Mouse (Mus musculus) layer of hippocampus, postnatal 10 days (tissue): ENCODE measurements at regions not wholly inside any gene's neighbourhood (a gene's known extent, or its start where the extent isn't known, plus 50 kb on each side); places are given as distances from the start of the nearest gene placed in this dataset.

ENCODE experiments used
- DNase-seq, 2 experiments: peaks; one replicate each; pipeline ENCODE4 v3.0.0; 2021; ENCODE audit warnings: low spot score in 2 of 2

DNA sequence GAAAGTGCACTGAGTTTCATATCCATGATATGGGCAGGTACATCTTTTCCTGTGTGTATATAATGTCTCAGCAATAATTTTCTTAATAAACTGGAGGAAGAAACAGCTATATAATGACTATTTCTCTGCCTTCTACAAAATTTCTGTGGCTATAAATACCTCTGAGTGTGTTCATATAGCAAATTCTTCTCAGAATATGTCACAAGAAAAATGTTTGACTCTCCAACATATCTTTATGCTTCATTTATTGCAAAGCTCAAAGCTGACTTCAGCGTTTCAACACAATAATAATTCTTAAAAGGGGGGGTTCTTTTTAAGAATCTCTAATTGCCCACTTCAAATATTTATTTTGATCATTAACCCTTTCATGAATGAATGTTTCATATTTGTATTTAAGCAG, 310.0 kb upstream of the Paip1 start:
- DNase-seq: no peak

DNA sequence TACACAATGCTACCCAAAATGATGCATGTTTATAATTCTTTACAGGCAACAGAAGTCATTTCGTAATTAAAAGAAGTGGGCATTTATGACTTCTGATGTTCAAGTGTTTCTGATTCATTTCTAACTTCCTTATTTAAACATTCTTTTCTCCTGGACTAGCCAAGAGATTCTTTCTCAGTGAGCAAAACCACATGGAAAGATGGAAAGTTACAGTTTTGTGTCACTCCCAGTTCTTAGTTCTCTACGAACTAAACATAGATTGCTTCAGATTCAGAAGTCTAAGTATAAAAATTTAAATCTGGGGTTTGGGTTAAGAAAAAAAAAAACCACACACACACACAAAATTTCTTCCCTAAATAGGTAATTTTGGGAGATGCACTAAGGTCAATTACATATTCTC, 288.0 kb upstream of the Paip1 start:
- DNase-seq: no peak

DNA sequence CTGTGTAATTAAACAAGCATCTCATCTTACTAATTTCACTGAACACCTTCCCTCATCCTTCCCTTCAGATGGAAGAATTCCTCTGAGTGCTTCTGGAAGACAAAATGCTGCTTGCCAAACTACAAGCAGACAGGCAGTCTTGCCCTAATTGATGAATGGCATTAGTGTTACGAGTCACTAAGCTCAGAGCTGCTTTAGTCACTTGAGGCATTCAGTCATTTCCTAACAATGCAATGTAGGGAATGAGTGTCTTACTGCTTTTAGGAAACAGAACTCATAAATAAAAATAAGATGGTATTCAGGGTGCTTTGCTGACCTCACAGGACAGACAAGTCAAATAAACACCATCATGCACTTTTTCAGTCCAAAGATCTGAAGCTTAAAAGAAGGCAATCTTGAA, 285.1 kb upstream of the Paip1 start:
- no peak for DNase-seq

DNA sequence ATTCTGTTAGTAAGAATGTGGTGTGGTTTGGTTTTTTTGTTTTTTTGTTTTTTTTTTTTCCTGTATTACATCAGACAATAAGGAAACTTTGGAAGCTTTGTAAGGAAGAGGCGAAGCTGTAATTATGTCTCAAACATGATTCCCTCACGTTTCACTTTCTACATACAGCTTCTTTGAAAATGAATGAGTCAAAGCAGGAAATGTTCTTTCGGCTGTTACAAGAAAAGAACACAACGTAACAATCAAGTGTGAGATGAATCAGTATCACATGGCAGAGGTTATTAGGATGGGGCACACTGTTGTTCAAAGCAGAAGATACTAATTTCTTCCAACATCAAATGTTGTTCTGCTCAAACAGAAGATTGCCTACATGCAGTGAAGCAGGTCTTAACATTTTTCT, 282.7 kb upstream of the Paip1 start:
- DNase-seq: no peak

DNA sequence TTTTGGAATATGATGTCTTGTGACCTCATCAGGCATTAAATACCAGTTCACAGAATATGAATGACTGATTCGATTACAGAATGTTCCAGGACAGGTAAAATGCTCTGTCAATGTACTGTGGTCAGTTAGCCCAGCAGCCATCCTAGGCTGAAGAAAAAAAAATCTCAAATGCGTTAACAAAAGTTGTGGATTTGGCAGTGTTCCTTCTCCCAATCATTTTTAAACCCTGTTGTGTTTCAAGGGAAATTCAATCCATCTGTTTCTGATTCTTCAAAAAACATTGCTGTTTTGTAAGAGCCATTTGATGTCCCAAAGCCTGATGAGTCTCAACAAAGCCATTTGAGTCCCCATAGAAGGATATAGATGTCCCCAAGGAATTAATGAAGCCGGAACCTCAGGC, 280.7 kb upstream of the Paip1 start:
- DNase-seq: no peak

DNA sequence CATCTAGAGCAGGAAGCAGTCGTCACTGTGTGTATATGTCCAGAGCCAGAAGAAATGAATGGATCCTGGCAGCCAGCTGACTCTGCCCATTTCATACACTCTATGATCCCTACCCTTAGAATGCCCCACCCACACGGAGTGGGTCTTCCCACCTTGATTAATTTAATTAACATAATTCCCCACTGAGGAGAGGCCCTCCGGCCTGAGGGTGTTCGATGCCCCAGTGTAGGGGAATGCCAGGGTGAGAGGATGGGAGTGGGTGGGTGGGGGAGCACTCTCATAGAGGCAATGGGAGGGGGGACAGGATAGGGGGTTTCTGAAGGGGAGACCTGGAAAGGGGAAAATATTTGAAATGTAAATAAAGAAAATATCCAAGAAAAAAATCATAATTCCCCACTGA, 279.3 kb upstream of the Paip1 start:
- DNase-seq: no peak

DNA sequence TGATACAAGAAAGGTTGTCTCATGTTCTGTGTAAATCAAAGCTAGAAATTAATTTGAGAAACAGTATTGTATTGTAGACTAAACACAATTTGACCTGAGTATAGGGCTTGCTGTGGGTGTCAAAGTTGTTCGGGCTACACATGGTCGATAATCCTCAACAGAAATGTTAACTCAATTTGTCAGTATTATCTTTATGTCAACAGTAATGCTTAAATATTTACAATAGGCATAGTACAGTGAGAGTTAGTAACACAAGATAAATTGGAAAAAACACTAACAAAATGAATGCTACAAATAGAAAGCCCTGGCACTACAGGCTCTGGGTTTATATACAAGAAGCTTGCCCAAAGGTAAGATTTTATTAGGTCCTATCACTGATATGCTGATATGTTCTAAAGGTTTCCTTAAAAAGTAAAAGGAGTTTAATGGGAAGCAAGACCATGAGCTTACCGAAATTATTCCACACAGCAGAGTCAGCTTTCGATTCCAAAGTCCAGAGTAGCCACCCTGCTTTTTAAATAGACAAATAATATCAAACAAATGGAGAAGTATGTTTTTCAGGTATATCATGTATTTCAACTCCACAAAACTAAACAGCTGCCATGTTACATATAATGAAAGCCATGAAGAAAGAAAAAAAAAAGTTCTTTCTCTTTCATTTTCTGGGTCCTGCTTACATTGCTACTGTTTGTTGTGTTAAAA, 277.4 kb upstream of the Paip1 start:
- DNase-seq: no peak

DNA sequence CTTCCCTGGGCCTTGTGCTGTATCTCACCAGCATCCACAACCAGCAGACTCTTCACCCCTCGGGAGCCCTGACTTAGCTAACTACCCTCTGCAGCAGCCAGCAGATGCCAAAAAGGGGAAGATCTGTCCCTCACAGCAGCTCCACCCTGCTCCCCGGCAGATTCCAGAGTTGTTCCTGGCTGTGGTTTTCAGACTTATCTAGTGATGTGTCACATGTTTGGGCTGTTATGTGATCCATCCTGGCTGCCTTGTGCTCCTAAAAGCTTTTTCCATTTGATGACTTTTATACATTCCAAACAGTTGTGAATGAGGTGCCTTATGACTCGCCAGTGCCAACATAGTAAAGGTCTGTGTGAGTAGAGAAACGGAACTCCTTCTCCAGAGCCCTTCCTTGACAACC, 250.6 kb upstream of the Paip1 start:
- DNase-seq: no peak

DNA sequence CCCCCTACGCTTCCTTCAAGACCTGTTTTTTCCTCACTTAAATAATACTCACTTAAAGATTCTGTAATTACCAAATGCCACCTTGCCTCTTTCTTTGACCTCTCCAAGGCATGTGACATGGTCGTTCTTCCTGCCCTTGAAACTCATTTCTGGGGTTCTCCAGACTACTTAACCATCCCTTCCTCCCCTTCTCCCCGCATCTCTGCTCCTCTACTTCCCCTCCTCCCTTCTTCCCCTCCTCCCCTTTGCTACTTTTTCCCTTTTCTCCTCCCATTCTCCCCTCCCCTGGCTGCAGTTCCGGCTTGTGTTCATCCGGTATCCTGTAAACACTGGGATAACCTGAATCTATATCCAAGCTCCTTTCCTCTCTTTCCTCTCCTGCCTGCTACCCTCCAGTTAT, 250.2 kb upstream of the Paip1 start:
- DNase-seq: no peak

DNA sequence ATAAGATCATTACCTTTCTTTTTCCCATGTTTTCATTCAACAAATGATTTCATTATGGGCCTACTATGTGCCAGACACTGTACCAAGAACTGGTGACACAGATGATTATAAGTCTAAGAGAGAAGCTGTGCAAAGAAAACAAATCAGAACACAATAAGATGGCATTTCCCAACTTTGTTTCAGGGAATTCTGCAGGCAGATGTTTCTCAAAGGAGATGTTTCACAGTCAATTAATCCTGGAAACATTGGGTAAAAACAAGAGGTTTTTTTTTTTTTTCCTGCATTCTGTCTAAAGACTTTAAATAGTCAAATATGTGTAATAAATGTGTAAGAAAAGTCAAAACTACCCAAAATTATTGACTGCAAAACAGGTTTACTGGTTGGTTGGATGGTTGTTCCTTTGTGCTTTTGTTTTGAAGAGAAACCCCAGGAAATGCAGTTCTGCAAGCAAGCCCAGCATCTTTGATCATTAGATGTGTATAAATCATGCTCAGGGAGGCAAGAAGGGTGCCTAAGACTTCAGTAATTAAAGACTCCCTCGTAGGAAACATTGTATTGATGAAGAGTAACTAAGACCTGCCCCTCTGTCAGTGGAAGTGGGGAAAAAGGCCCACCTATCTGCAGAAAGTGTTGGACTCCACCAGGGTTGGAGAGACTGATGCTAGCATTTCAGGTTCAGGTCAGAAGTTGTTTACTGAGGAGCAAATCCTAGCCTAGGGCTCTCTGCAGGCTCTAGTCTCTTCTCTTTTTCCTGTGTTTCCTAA, 249.1 kb upstream of the Paip1 start:
- DNase-seq: no peak

DNA sequence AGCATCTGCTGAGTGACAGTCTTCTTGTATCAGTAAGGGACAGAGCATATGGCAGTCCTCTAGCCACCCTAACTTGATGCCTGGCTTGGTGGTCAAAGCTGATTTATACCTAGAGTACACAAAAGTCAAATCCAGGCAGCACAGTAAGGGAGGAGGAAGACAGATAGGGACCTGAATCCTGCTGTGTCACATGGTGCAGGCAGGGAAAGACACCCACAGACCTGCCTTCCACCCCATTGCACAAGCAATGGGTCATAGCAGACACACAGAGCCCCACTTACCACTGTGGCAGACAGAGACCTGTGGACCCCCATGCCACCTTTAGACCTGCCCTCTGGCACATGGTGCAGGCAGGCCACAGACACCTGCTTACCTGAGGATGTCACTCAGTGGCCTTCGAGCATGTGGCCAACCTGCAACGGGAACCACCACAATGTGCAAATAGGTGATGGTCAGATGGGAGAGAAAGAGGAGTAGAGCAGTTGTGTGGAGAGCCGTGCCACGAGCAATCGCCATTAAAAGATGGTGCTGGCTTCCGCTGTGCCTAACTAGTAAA, 244.0 kb upstream of the Paip1 start:
- no peak for DNase-seq

DNA sequence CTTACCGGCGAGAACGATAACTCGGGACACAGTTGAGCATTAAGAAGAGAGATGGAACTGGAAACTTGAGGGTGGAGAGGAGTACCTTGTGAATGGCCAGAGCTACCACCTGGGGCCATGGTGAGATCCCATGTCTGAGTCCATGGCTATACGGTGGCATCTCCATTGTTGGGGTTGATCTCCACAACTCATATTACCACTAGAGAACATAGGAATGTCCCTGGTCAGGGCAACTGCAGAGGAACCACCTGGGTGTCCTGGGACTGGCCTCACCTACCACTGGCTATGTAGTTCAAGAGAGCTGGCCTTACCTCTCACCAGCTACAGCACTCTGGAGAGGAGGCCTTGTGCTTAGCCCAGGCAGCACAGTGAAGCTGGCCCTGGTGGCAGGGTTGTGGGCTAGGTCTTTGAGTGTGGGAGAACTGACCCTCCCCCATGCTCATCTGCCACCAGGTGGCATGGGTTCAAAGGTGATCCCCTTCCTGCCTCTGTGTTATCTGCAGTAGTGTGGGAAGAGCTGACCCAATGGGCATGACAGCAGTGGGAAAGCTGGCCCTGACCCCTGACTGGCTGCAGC, 242.7 kb upstream of the Paip1 start:
- DNase-seq: no peak

DNA sequence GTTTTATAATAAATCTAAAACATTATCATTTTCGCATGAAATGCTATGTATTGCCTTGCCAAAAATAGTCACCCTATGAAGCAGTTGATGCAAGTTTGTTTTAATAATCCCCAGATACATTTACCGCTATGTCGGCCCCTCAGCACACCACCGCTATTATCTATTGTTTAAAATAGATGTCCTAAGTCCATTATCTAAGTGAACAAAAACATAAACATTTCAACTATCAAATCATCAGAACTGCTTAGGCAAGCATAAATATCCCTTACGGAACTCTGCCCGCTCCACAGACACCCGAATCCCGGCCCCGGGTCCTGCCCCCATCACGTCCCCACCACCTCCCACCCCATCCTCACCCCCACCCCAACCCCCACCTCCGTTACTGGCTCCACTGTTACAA, 196.8 kb upstream of the Paip1 start:
- DNase-seq: no peak

DNA sequence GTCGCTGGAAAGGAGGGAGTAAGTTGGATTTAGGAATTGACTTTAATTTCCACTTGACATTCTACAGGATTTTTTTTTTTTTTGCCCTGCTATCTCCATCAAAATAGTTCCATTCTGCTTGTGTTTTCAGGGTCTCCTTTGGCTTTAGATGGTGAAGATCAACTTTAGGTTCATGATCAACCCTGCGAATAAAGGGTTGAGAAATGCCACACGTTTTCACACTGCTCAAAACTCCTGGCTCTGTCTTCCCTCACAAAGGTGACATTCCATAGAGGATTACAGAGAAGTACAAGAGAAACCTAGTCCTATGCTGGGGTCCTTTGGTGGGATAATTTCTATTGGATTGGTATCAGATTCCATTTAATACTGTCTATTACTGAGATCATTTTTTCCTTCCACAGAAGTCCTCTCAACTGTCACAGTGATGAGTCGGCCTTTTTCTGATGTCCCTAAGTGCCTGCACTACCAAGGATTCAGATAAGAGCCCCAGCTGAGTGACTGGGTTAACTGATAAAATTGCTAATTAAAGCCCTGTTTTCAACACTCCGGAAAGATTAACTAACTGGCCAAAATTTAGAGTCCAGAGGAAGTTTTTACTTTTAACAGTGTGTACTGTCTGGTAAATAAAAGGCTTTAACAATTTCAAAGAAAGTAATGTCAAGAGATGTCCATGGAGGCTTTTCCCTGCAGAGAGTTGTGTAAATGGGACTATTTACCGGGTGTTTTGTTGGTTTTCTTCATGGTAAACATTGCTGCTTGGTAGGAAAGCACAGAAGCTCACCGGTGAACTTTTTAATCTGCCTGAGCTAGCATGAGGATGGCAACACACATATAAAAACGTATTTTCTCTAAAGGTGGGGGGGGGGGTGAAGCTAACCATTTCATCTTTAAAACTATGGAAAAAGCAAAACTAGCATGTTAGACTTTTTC, 196.0 kb upstream of the Paip1 start:
- DNase-seq: no peak

DNA sequence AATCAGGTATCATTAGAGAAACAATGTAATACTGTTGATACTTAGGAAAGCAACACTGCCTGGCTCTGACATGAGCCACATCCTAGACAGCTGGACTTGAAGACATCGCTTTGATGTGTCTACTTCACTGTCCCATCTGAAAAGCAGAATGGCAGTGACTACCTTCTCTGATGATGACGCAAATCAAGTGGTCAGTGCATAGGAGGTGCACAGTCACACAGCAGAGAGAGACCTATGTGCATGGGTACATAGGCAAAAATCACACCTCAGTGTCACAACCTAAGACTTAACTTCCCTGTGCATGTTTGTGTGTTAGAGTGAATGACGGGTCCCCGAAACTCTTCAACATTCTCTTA, 195.4 kb upstream of the Paip1 start:
- DNase-seq: no peak

DNA sequence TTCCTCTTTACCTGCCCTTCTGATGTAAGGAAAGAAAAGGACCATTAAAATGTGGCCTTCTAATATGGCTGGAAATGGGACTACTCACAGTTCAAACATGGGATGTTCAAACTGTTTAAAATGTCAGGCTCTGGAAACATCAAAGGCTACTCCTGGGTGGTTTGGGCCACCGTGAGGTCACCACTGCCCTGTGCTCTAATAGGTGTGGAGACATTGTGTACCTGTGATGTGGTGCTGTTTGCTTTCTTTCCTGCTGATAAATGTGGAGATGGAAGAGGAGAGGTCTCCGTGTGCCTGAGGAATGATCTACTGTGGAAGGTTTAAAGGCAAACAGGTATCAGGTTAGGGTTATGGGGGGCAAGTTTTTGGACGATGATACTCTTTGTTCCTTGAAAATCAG, 194.5 kb upstream of the Paip1 start:
- DNase-seq: no peak

DNA sequence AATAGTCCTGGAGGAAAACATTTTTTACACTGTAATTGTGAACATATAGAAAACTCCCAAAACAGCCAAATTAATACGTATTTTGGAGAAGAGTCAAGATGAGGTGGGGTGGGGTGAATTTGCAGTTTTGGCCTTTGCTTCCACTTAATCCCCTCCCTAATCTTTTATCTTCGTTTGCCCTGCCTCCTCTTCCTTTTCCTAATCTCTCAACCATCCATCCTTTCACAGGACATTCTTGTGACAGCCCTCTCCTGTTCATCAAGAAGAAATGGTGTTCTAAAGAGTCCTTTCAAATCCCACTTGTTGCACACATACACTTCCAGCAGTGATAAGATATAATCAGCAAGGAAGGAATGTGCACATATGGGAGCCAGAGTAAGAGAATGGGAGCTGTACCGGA, 186.0 kb upstream of the Paip1 start:
- no peak for DNase-seq

DNA sequence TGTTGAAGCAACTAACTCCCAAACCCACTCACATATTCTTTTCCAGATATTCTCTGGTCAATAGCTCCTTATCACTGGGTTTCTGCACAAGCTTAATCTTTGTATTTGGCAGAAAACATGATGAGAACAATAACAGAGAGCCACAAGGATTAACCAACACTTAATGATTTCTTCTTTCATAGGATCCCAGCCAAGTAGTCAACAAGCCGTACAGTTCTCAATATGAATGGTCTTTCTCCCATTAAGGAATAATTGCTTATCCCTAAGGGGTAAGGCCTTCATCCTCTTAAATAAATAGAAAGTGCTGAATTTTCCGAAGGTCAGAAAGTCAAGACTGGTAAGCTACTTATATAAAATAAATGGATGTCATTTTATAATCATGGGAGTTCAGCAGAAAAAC, 181.3 kb upstream of the Paip1 start:
- no peak for DNase-seq

DNA sequence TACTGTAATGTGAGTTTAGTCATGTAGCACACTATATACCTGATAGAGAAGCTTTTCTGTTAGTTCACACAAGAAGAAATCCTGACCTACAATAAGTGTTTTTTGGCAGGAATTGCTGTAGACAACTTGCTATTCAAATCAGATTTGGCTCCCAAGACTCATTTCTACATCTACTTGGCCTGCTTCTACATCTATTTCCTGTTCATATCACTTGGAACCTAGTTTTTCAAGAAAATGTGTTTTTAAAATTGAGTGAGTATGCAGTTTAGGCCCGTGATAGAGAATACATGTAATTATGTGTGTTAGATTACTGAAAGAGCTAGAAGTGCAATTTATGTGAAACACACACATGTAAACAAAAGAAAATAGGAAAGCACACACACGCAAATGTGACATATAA, 176.4 kb upstream of the Paip1 start:
- DNase-seq: no peak

DNA sequence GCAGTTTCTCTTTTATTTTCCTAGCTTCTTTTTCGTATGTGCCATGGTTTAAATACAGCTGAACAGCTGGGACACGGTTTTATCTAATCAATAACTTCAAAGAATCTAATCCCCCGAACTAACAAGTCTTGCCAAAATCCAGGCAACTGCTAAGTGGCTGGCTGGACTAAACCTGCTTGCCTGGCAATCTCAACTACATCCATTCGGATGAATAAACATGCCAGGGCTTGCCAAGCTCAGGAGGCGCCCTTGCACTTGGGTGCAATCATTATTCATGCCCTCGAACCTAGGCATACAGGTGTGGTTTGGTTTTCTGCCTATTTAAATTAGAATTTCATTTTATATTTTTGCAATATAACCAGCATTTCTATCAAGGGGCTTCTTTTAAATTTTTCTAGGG, 172.1 kb upstream of the Paip1 start:
- no peak for DNase-seq

DNA sequence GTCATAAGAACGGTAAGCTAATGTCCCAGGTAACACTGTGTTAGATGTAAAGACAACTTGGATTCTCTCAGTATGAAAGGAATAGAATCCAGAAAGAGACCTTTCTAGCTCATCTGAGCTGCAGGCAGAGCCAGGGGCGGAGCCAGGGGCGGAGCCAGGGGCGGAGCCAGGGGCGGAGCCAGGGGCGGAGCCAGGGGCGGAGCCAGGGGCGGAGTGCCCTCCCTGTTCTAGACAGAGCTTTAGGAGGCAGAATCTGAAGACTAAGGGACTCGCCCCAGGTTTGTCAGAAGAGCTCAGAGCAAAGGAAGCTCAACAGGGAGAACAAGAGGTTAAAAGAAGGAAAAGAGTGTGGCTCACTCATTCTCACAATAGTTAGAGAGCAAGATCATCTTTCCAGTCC, 169.9 kb upstream of the Paip1 start:
- DNase-seq: no peak

DNA sequence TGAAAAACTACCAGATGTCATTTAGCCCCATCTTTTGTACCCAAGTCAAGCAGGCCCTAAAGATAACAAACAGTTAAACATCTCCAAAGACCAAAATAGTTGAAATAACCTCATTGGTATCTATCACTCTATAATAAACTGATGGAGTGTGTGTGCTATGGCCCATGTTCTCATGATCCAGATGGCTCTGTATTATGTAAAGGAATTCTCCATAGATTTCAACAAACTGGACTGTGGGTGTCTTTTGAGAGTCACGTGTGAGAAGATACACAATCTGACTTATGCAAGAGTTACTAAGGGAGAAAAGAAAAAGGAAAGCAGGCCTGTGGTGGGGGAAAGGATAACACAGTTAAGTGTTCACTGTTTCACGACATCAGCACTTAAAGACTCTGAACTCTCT, 164.8 kb upstream of the Paip1 start:
- DNase-seq: no peak
